Comparison of ENCODE assay signal across 8 mouse cellular contexts in the genomic region with DNA sequence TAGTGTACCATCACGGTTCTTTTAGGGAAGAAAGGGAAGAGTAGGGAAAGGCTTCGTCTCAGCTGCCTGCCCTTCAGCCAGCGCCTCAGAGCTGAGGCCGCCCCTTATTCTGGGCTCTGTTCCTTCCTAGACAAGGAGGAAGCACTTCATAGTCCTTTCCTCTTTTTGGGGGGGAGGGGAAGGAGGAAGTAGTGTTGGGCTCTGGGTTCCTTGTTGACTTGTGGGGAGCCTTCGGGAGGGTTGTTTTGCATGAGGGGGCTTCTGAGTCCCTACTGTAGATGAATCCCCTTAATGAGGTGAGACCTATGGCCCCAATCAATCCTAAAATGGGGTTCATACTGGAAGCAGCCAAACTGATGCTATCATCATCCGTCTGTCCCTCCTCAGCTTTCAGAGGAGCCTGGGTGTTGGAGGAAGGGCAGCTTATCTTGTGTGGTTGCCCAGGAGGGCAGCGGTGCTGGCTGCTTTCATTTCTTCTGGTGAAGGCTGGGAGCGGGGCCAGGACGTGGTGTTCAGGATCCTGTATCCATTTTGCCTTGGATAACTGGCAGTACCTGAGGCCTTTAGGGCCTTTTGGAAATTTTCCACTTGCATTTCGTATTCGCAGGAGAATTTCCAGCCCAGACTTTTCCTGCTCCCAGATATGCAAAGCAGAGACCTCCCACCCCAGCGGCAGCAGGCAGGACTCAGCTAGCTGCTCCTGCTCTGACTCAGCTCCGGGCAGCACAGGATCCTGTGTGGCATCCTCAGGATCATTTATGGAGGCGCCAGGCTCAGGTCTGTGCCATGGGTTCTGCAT. TPM values are rescaled to one million over a fixed set of nuclear protein-coding genes. Genes with fewer than 3 reads are reported as not detected.
DNase-seq lines count a peak whose midpoint lies in the region; ATAC-seq lines count a peak whose summit lies in the region.

No protein-coding gene starts in this region.

- ATAC-seq in CD4-positive, CD25-positive, alpha-beta regulatory T cell, adult 4 months: no peak

- intact Hi-C loops in heart, postnatal 14 days (cut with DNase I): no loop called here

- DNase-seq in CD4-positive, CD25-positive, alpha-beta regulatory T cell, adult 2 months (ENCODE audit: low read depth, low spot score): peak; percentile 8
- DNase-seq in adrenal gland, postnatal 36 days: peak; percentile 74 to 85
- peak; percentile 79 for DNase-seq in fat pad, adult 2 months (ENCODE audit: extremely low read depth, low read depth, low spot score)
- peak; percentile 61 to 63 for DNase-seq in heart, postnatal 14 days
- DNase-seq in layer of hippocampus, postnatal 14 days (ENCODE audit: low spot score in 2 of 2): peak; percentile 58 to 72
- DNase-seq in lung, postnatal 14 days: peak; percentile 49
- DNase-seq in spleen, postnatal 14 days (ENCODE audit: low spot score in 2 of 2): peak; percentile 41 to 45

RNA-seq across cellular contexts. Expression of a gene that starts 5.4 kb away (rescaled TPM):
- polyA plus RNA-seq in CD4-positive, CD25-positive, alpha-beta regulatory T cell, adult 4 months (2017; shearing (Covaris generic)): 1 to 10 TPM; 2.9 to 4.5 TPM
- 10 to 100 TPM; 13.9 to 14.7 TPM for total RNA-seq in adrenal gland, postnatal 36 days (2021)
- total RNA-seq in heart, postnatal 14 days (2021): 10 to 100 TPM; 41.2 to 41.7 TPM
- total RNA-seq in layer of hippocampus, postnatal 14 days (2021): 10 to 100 TPM; 28.2 to 29.9 TPM

Comparison
In these comparisons a context has a peak if more than half of its experiments do, and no peak if none do; other contexts are left out.
1. DNase-seq: peak in every context shown above with its lines; median percentile 80 in adrenal gland, postnatal 36 days; 79 in fat pad, adult 2 months; 65 in layer of hippocampus, postnatal 14 days; 62 in heart, postnatal 14 days; 49 in lung, postnatal 14 days; 43 in spleen, postnatal 14 days; 8 in CD4-positive, CD25-positive, alpha-beta regulatory T cell, adult 2 months.